Mouse (Mus musculus): ENCODE measurements around the gene Thap2.
A peak's percentile ranks its signal among the peaks of the same experiment; 100 is the strongest.

Thap2 gene

GRCm38 (mm10) chr10:115350810-115351397, 33.3 kb downstream of the Thap2 start:
- DNase-seq = no peak

- no peak for DNase-seq
Measured at GRCm38 (mm10) chr10:115349509-115349908, 34.7 kb downstream of the Thap2 start.

- no peak for DNase-seq
Measured at GRCm38 (mm10) chr10:115349029-115349428, 35.2 kb downstream of the Thap2 start.

GRCm38 (mm10) chr10:115348131-115348530, 36.1 kb downstream of the Thap2 start:
- DNase-seq = no peak

- DNase-seq = no peak
Measured at GRCm38 (mm10) chr10:115346444-115346843, 37.8 kb downstream of the Thap2 start.

- no peak for DNase-seq
Measured at GRCm38 (mm10) chr10:115342771-115343425, 41.3 kb downstream of the Thap2 start.

- no peak for DNase-seq
Measured at GRCm38 (mm10) chr10:115339820-115340328, 44.4 kb downstream of the Thap2 start.

- DNase-seq = no peak
Measured at GRCm38 (mm10) chr10:115336901-115337300, 47.3 kb downstream of the Thap2 start.

- DNase-seq = no peak
Measured at GRCm38 (mm10) chr10:115333528-115333927, 50.7 kb downstream of the Thap2 start.

- DNase-seq = no peak
Measured at GRCm38 (mm10) chr10:115332997-115333396, 51.2 kb downstream of the Thap2 start.

GRCm38 (mm10) chr10:115332420-115332952, 51.8 kb downstream of the Thap2 start:
- no peak for DNase-seq

- DNase-seq = no peak
Measured at GRCm38 (mm10) chr10:115329010-115329530, 55.2 kb downstream of the Thap2 start.

GRCm38 (mm10) chr10:115328514-115328913, 55.7 kb downstream of the Thap2 start:
- DNase-seq = no peak

- DNase-seq = peak; percentile 47
Measured at GRCm38 (mm10) chr10:115323295-115323694, 60.9 kb downstream of the Thap2 start.

- DNase-seq = no peak
Measured at GRCm38 (mm10) chr10:115321317-115322035, 62.8 kb downstream of the Thap2 start.

Data from cerebellum, adult 11-12 months (tissue).